Mouse (Mus musculus): ENCODE measurements at regions not wholly inside any gene's neighbourhood (a gene's known extent, or its start where the extent isn't known, plus 50 kb on each side); places are given as distances from the start of the nearest gene placed in this dataset.

- TF ChIP-seq CTCF (IDR thresholded peaks at IDR 0.05; ENCODE audit: extremely low read depth, insufficient read depth, low read length) (no peak), POLR2A (IDR thresholded peaks at IDR 0.05; ENCODE audit: extremely low read depth, insufficient read depth, low read length) (no peak)
These were observed 131.9 kb upstream of the Stac start for GRCm38 (mm10) chr9:111822094-111822493.
